Mouse (Mus musculus): ENCODE measurements around the gene Cdk14. TPM values are rescaled to one million over a fixed set of nuclear protein-coding genes. Genes with fewer than 3 reads are reported as not detected.
"Not testable (repeated sequence)": the region's sequence is repeated elsewhere in the genome, so short reads cannot be mapped to it uniquely, and the experiment has no call there.

The Cdk14 gene
- total RNA-seq, 2 experiments from 2014 or later = 171 to 187 TPM

DNA sequence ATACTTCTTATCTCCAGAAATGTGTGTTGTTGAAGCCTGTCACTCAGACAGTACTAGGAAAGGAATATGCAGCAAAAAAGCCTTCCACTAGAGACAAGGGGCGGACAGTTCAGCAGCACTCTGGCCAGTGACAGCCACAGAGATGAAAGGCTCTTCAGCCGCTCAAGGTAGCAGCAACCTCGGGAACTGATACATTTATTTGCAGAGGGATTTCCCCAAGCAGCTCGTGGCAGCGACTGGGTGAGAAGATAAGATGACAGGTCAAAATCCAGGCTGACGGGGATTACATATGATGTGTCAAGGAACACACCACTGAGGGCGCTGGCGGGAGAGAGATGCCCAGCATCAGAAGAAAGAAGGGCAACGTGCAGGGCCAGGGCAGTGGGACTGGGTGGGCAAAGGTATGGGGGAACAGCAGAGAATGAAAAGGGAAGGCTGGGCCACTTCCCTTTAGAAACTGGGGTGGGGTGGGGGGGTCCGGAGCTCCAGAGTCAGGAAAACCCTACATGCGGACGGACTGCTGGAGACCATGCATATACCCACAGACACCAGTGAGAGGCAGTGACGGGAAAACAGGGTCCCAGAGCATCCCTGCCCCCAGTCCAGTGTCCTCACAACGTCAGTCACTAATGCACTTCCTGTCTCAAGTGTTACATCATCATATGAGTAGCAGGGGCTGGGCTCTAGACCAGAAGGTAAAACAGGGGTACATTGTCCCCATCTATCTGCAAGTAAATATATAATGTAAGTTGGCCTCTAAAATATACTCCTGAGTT lies 51.5 kb downstream of the Cdk14 start:
- DNase-seq (ENCODE audit: low spot score in 2 of 2) = no peak
- intact Hi-C loops (cut with DNase I) = no loop called here

GRCm38 (mm10) chr5:5367550-5367949 lies 52.6 kb downstream of the Cdk14 start:
- no peak for DNase-seq (ENCODE audit: low spot score in 2 of 2)
- intact Hi-C loops (cut with DNase I) = no loop called here

DNA sequence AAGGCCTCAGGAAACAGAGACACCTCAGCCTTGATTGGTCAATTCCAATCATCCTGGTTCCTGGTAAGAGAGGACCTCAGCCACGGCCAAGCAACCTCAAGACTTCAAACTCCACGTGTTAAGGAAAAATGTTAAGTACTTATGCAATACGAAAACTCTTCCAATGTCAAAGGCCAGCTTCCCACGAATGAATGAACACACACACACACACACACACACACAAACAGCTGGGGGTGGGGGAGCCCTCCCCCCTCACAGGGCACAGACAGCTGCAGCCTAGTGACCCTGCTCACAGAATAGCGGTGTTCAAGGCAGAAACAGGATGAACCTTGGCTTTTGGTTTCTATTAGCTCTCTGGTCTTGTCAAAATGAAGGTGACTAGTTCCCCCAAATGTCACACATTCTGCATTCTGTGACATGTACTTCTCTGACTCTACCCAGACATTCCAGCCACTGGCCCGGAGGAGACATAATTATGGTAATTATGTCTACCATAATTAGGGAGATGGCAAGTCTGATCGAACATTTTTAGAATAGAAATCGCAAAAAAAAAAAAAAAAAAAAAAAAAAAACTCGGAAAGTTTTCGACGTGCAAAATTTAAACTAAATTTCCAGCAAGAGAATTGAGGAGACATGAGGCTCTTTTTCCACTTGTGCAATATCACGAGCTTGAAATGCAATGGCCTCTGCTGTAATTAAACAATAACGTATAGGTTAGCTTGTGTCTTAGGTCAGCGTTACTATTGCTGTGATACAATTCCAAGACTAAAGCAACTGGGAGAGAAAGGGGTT lies 54.6 kb downstream of the Cdk14 start:
- intact Hi-C loops (cut with DNase I) = no loop called here
- DNase-seq (ENCODE audit: low spot score in 2 of 2) = no peak

- no peak for DNase-seq (ENCODE audit: low spot score in 2 of 2)
- intact Hi-C loops (cut with DNase I) = no loop called here
Observed at GRCm38 (mm10) chr5:5361684-5362083, 58.4 kb downstream of the Cdk14 start.

DNA sequence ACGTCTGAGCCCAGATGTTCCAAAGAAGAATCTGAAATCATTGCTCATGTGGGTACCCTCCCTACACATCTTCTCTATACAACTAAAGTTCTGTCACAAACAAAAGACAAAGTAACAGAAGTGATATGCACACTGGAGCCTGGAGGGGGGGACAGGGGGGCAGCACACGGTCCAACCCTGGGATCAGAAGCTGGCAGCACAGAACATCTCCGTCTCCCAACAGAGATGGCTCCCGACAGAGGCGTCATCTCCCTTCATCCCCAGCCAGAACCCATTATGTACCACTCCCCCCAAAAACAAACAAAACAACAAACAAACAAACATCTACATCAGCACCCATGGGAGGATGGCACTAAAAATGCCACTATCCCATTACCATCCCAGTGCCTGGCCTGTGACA lies 59.8 kb downstream of the Cdk14 start:
- intact Hi-C loops (cut with DNase I) = no loop called here
- DNase-seq (ENCODE audit: low spot score in 2 of 2) = no peak

GRCm38 (mm10) chr5:5359915-5360314 lies 60.2 kb downstream of the Cdk14 start:
- DNase-seq (ENCODE audit: low spot score in 2 of 2) = no peak
- intact Hi-C loops (cut with DNase I) = no loop called here

- intact Hi-C loops (cut with DNase I) = no loop called here
- no peak for DNase-seq (ENCODE audit: low spot score in 2 of 2)
Observed at GRCm38 (mm10) chr5:5359370-5359769, 60.7 kb downstream of the Cdk14 start.

- intact Hi-C loops (cut with DNase I) = no loop called here
- DNase-seq (ENCODE audit: low spot score in 2 of 2) = no peak
Observed at GRCm38 (mm10) chr5:5358019-5358717, 61.9 kb downstream of the Cdk14 start.

- DNase-seq (ENCODE audit: low spot score in 2 of 2) = no peak
- intact Hi-C loops (cut with DNase I) = no loop called here
Observed at GRCm38 (mm10) chr5:5354684-5355368, 65.3 kb downstream of the Cdk14 start.

- no peak for DNase-seq (ENCODE audit: low spot score in 2 of 2)
- intact Hi-C loops (cut with DNase I) = no loop called here
Observed at GRCm38 (mm10) chr5:5353946-5354345, 66.2 kb downstream of the Cdk14 start.

GRCm38 (mm10) chr5:5344646-5345045 lies 75.5 kb downstream of the Cdk14 start:
- DNase-seq (ENCODE audit: low spot score in 2 of 2) = no peak
- intact Hi-C loops (cut with DNase I) = no loop called here

DNA sequence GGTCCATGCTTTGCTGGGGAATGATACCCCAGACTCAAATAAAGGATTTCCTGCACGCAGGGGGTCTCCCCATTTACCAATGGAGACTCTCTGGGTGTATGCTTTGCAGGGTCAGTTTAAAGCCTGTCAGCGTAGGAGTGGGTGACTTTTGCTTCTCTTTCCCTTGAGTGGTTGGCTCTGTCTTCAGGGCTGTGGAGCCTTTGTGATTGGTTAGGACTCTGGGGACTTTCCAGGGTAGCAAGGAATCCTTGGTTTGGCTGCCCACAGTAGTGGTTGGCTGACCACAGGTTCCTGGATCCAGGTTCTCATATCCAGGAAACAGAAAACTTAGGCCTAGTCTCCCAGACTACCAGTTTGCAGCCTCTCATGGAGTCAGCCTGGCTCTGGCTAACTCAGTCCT lies 76.4 kb downstream of the Cdk14 start:
- intact Hi-C loops (cut with DNase I) = no loop called here
- DNase-seq (ENCODE audit: low spot score in 2 of 2) = no peak

DNA sequence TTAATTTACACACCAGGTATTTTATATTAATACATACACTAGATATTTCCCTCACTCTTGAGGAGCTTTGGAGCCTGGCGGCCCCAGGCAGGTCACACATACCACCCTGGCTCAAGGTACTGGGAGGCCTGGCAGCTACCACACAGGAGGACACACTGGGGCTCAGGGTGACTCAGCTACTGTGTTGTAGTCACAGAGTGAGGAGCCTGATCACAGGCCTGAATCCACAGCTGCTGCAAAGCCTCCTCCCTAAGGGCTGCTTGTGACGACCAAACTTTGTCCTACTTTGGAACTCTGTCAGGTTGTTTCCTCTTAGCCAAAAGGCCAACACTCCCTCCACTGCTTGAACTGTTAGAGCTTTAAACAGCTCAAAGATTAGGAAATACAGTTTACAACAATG lies 76.8 kb downstream of the Cdk14 start:
- intact Hi-C loops (cut with DNase I) = no loop called here
- DNase-seq (ENCODE audit: low spot score in 2 of 2) = no peak

GRCm38 (mm10) chr5:5342410-5343137 lies 77.5 kb downstream of the Cdk14 start:
- intact Hi-C loops (cut with DNase I) = no loop called here
- DNase-seq (ENCODE audit: low spot score in 2 of 2) = peak; percentile 36 to 37

DNA sequence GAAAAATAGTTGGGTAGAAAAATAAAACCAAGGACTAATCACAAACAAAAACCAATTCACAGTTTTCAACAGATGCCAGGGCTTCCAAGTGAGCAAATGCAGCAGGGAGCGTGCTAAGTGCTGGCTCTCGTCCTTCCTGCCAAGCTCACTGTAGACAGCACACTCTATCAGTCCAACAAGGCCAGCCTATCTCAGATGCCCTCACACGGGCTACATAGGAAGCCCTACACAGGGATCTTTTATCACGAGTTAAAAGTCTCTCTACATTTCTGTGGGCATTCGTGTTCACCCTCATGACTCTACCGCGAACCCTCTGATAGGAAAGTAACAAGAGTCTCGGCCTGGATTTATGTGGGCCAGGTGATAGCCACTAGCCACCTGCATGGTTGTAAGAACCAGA lies 78.5 kb downstream of the Cdk14 start:
- intact Hi-C loops (cut with DNase I) = no loop called here
- no peak for DNase-seq (ENCODE audit: low spot score in 2 of 2)

GRCm38 (mm10) chr5:5333916-5334315 lies 86.2 kb downstream of the Cdk14 start:
- no peak for DNase-seq (ENCODE audit: low spot score in 2 of 2)
- intact Hi-C loops (cut with DNase I) = no loop called here

- intact Hi-C loops (cut with DNase I) = no loop called here
Observed at GRCm38 (mm10) chr5:5330926-5331460, 89.1 kb downstream of the Cdk14 start.

DNA sequence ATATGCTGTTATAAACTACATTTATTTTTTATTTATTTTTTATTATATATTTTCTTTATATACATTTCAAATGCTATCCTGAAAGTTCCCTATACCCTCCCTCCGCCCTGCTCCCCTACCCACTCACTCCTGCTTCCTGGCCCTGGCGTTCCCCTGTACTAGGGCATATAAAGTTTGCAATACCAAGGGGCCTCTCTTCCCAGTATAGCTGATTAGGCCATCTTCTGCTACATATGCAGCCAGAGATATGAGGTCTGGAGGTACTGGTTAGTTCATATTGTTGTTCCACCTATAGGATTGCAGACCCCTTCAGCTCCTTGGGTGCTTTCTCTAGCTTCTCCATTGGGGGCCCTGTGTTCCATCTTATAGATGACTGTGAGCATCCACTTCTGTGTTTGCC lies 91.1 kb downstream of the Cdk14 start:
- intact Hi-C loops (cut with DNase I); DNase-seq (ENCODE audit: low spot score in 2 of 2): not testable (repeated sequence)

More at GRCm38 (mm10) chr5:5330926-5331460, 89.1 kb downstream of the Cdk14 start:
- no peak for DNase-seq (ENCODE audit: low spot score in 2 of 2)

- intact Hi-C loops (cut with DNase I) = no loop called here
- DNase-seq (ENCODE audit: low spot score in 2 of 2) = no peak
Observed at GRCm38 (mm10) chr5:5326716-5327115, 93.4 kb downstream of the Cdk14 start.
